Mouse (Mus musculus) right cerebral cortex, postnatal 10 days (tissue): ENCODE measurements around the gene Gins2.

Experiments
- DNase-seq, 2 experiments: peaks; one replicate each; pipeline ENCODE4 v3.0.0; 2021; ENCODE audit warnings: low spot score in 2 of 2

Gins2 gene

DNA sequence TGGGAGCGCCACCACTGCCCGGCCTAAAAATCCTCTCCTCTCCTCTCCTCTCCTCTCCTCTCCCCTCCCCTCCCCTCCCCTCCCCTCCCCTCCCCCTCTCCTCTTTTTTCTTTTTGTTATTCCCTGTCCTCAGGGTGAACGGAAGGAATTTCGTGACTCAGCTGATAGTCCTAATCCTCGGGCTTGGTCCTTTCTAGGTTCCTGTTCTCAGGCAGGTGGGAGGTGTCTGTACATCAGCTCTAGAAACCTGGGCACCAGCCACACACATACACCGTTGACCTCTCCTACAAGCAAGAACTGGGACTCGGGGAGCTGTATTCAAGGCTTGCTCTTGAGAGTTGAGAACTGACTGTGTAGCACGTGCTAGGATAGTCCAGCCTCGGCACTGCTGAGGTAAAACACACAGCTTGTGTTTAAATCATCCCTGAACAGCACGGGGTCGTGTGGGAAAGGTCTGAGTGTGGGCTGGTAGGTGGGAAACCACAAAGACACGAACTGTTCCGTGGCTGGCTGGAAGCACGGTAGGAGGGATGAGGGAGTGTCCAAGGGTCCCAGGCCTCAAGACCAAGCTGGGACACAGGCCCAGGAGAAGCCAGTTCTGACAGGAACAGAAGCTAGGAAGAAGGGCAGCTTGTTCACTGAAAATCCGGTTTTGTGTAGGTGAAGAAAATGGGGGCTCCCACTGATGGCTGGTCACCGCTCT, 58.0 kb downstream of the Gins2 start:
- no peak for DNase-seq

- DNase-seq, result no peak
Measured at GRCm38 (mm10) chr8:120529226-120529625, 59.9 kb downstream of the Gins2 start.
